In the genomic region with DNA sequence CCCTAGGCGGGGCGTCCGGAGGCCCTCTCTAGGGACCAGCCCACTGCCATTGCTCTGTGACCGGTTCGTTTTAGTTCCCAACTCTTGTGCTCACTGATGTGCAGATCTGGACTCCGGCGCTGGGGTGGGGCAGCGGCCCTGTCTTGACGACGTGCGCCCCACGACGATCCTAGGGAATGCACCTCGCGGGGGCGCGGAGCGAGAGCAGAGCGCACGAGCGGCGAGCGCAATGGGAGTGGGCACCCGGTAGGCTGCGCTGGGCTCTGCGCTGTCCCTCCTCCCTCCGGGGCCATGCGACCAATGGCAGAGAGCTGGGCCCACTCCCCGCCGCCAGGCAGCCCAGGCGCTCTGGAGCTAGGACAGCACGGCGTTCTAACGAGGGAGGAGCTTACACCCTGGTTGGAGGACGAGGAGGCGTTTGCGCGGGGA, we compare ENCODE assay signal across 8 mouse cellular contexts. TPM values are rescaled to one million over a fixed set of nuclear protein-coding genes. Genes with fewer than 3 reads are reported as not detected.
DNase-seq lines count a peak whose midpoint lies in the region; ATAC-seq and TF ChIP-seq lines count a peak whose summit lies in the region.

TSS of gene Sertm1 (minus strand) at position 245 of the 429 bp plus-strand sequence.

- peak within 1 kb of the TSS; percentile 68 for H3K9ac ChIP-seq in midbrain, embryonic 12.5 days (replicated peaks)

- peak within 1 kb of the TSS; percentile 58 for H3K4me3 ChIP-seq in midbrain, embryonic 12.5 days

- WGBS in midbrain, embryonic 12.5 days = under 1% methylated on average over 32 of the region's 38 CpGs

- ATAC-seq in midbrain, embryonic 12.5 days (ENCODE audit: low FRiP score, low read depth) = peak; percentile 100

- peaks cover 8% of the 10 kb centered on the region; the same call in 1 of the 2 replicates for H3K4me1 ChIP-seq in midbrain, embryonic 12.5 days

- 0 out of 2 replicates have a peak, but pooled peaks have one; percentile 25 for TF ChIP-seq POLR2A in brain, embryonic 14.5 days (IDR thresholded peaks at IDR 0.05; ENCODE audit: borderline replicate concordance, extremely low read depth, insufficient read depth, insufficient read length, poor library complexity, severe bottlenecking)

- intact Hi-C loops in heart, postnatal 36 days (cut with DNase I) = no loop called here

- H3K27ac ChIP-seq in midbrain, embryonic 12.5 days (replicated peaks) = no peak within 1 kb of the TSS

- H3K27me3 ChIP-seq in midbrain, embryonic 12.5 days = peaks cover 44% of the 10 kb centered on the region

- H3K36me3 ChIP-seq in midbrain, embryonic 12.5 days = no peaks in the 10 kb centered on the region

- H3K9me3 ChIP-seq in midbrain, embryonic 12.5 days = no peaks in the 10 kb centered on the region

- peak; percentile 3 to 4 for DNase-seq in heart, adult 18-20 months
- DNase-seq in heart, postnatal 36 days = no peak
- DNase-seq in brain, embryonic 14.5 days (ENCODE audit: low read depth) = peak; percentile 91
- DNase-seq in frontal cortex, postnatal 36 days (ENCODE audit: low spot score in 2 of 2) = peak; percentile 63 to 66
- DNase-seq in layer of hippocampus, postnatal 14 days (ENCODE audit: low spot score in 2 of 2) = peak; percentile 73 to 83
- peak; percentile 47 for DNase-seq in testis, postnatal 10 days (ENCODE audit: low spot score)
- DNase-seq in spleen, postnatal 36 days (ENCODE audit: low spot score in 2 of 2) = no peak

- H3K4me2 ChIP-seq in midbrain, embryonic 12.5 days (replicated peaks) = peak within 1 kb of the TSS; percentile 91

- TF ChIP-seq CTCF in brain, embryonic 14.5 days (IDR thresholded peaks at IDR 0.05; ENCODE audit: borderline replicate concordance, extremely low read depth, insufficient read depth, insufficient read length) = no peak; the same call in 1 of the 2 replicates

RNA-seq across cellular contexts. Expression of gene Sertm1, which starts in this region (rescaled TPM):
- under 1 TPM; 0.10 to 0.27 TPM for total RNA-seq in heart, adult 18-20 months (2021)
- under 1 TPM; 0.14 to 0.17 TPM for total RNA-seq in heart, postnatal 36 days (2021)
- polyA plus RNA-seq in brain, embryonic 14.5 days (2012; rRNA removed) = 4.9 and 8.4 TPM in 2 replicates
- 10 to 100 TPM; 68.4 to 72.6 TPM for total RNA-seq in layer of hippocampus, postnatal 14 days (2021)
- polyA plus RNA-seq in midbrain, embryonic 12.5 days (2016; fragmentation: Nextera tagmentation; extraction: Ambion mirVana) = 0.15 and 0.33 TPM in 2 replicates

Comparison
In these comparisons a context has a peak if more than half of its experiments do, and no peak if none do; other contexts are left out.
1. RNA of gene Sertm1 (total RNA-seq): 68.4 to 72.6 TPM in layer of hippocampus, postnatal 14 days; 0.10 to 0.27 TPM in heart, adult 18-20 months and 0.14 to 0.17 TPM in heart, postnatal 36 days; every median in the first group is over 10 times any median in the second.
2. Peak in DNase-seq in heart, adult 18-20 months; RNA of the gene not detected or under 1 TPM.
3. Peak in ATAC-seq, H3K4me3 ChIP-seq, H3K9ac ChIP-seq and H3K4me2 ChIP-seq in midbrain, embryonic 12.5 days; RNA of the gene not detected or under 1 TPM.
4. DNase-seq: peak in brain, embryonic 14.5 days (single experiment), frontal cortex, postnatal 36 days (2 of 2), layer of hippocampus, postnatal 14 days (2 of 2) and testis, postnatal 10 days (single experiment); none in heart, postnatal 36 days (0 of 2) and spleen, postnatal 36 days (0 of 2).